Mouse (Mus musculus) liver, adult 2 months (tissue): ENCODE results near the gene Znrf2. TPM values are rescaled to one million over a fixed set of nuclear protein-coding genes. Genes with fewer than 3 reads are reported as not detected.
"Not testable (repeated sequence)": the region's sequence is repeated elsewhere in the genome, so short reads cannot be mapped to it uniquely, and the experiment has no call there.

Experiments
- DNase-seq: peaks from one replicate; pipeline ENCODE4 v3.0.0-alpha.2; 2011; ENCODE audit warnings: low read depth, low spot score; ENCODE audit errors: extremely low read depth
- H3K27ac ChIP-seq: fragments of 200-500 bp; replicated peaks from 2 replicates; pipeline ENCODE4 v1.5.1; 2012; ENCODE audit warnings: low read depth, mild to moderate bottlenecking, control low read depth, inconsistent platforms, low read length; ENCODE audit not compliant: insufficient read depth
- H3K27me3 ChIP-seq: fragments of 200-500 bp; 2 replicates; pipeline ENCODE4 v1.6.1; 2012; ENCODE audit warnings: mild to moderate bottlenecking, moderate library complexity, low read length, inconsistent platforms; ENCODE audit not compliant: control insufficient read depth, insufficient read depth
- H3K36me3 ChIP-seq: fragments of 200-500 bp; 2 replicates; pipeline ENCODE4 v1.6.1; 2012; ENCODE audit warnings: low read length, inconsistent platforms; ENCODE audit not compliant: control insufficient read depth, insufficient read depth
- H3K4me1 ChIP-seq: fragments of 200-500 bp; 2 replicates; pipeline ENCODE4 v1.6.1; 2011; ENCODE audit warnings: low read length; ENCODE audit not compliant: control insufficient read depth, insufficient read depth
- H3K4me3 ChIP-seq: fragments of 200-500 bp; 2 replicates; pipeline ENCODE4 v1.5.1; 2011; ENCODE audit warnings: low read depth, mild to moderate bottlenecking, control low read depth, low read length, moderate library complexity; ENCODE audit not compliant: insufficient read depth
- H3K79me2 ChIP-seq: fragments of 200-500 bp; 2 replicates; pipeline ENCODE4 v1.6.1; 2012; ENCODE audit warnings: inconsistent platforms, mild to moderate bottlenecking, low read length, moderate library complexity; ENCODE audit not compliant: control insufficient read depth, insufficient read depth
- H3K9ac ChIP-seq: fragments of 200-500 bp; 2 replicates; pipeline ENCODE4 v1.6.1; 2012; ENCODE audit warnings: low read depth, mild to moderate bottlenecking, control low read depth, inconsistent platforms, low read length
- CTCF ChIP-seq: fragments of 200-500 bp; IDR thresholded peaks from 2 replicates; pipeline ENCODE4 v1.5.1; 2011; ENCODE audit warnings: low read depth, low read length, control low read depth
- POLR2A ChIP-seq: fragments of 200-500 bp; IDR thresholded peaks from 2 replicates; pipeline ENCODE4 v1.6.1; 2011; ENCODE audit warnings: low read length, control low read depth; ENCODE audit not compliant: insufficient read depth; ENCODE audit errors: extremely low read depth
- WGBS: fragments of 180-500 bp; shearing (Covaris S2); methylation state at CpG from one replicate; pipeline ENCODE4 v1.1.7; 2018; 5-methylcytosine and 5-hydroxymethylcytosine counted together
- polyA plus RNA-seq: library from polyadenylated mRNA; depleted of rRNA; stranded (reverse); fragments of >200 nt; gene quantifications from 2 replicates; pipeline ENCODE4 v1.2.3, GENCODE M21; 2012
- total RNA-seq: library from RNA; depleted of rRNA; stranded (reverse); fragments of >200 nt; gene quantifications from 2 replicates; pipeline ENCODE4 v1.2.3, GENCODE M21; 2014

Gene Znrf2
- total and polyA plus RNA-seq, 2 experiments = 16.2 to 27.8 TPM

DNA sequence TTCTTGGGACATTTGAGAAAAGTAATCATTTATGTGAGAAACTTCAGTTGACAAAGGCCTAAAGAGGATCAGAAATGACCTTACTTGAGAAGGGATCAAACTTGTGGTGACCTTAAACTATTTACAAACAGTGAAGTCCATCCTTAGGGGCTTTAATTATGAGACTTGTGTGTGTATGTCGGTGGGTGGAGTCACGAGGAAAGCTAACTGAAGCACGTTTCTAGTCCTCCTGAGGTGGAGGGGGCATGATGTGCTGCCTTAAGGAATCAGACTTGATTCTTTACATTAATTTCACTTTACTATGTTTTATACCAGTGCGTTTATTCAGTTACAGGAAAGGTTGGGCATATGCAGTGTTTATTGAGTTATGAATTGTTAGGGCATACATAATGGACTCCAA is 2.6 kb downstream of the Znrf2 start:
- TF ChIP-seq CTCF (no peak), POLR2A (no peak)
- Histone ChIP-seq H3K9ac (no peak overlapping the region), H3K27ac (no peak overlapping the region), H3K27me3 (no peaks in the 10 kb centered on the region), H3K4me1 (peaks cover 12% of the 10 kb centered on the region), H3K4me3 (no peak overlapping the region), H3K79me2 (peaks cover 16% of the 10 kb centered on the region; the same call in 1 of the 2 replicates), H3K36me3 (no peaks in the 10 kb centered on the region)
- no peak for DNase-seq
- WGBS = 46% methylated on average over 4 of the region's 4 CpGs

DNA sequence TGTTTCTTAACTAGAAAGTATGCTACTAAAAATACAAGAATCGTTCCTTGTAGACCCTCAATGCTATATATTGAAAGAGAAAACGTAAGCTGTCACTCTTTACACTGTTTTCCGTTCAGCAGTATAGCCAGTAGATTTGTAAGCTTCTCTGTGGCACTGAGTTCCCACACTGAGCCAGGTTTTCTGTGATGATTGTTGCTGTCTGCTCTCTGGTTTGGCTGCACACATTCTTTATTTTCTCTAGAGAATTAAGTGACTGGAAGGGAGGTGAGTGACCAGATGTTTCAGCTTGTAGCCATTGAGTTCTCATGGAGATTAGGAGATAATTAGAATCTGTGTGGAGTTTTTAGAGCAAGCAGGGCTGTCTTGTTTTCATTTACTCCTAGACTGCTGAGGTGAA is 3.0 kb downstream of the Znrf2 start:
- 76% methylated on average over 3 of the region's 3 CpGs for WGBS
- Histone ChIP-seq H3K9ac (no peak overlapping the region), H3K4me3 (no peak overlapping the region), H3K27ac (no peak overlapping the region), H3K27me3 (no peaks in the 10 kb centered on the region), H3K36me3 (no peaks in the 10 kb centered on the region), H3K79me2 (peaks cover 19% of the 10 kb centered on the region; the same call in 1 of the 2 replicates), H3K4me1 (peaks cover 12% of the 10 kb centered on the region)
- DNase-seq = no peak
- TF ChIP-seq CTCF (no peak), POLR2A (no peak)

DNA sequence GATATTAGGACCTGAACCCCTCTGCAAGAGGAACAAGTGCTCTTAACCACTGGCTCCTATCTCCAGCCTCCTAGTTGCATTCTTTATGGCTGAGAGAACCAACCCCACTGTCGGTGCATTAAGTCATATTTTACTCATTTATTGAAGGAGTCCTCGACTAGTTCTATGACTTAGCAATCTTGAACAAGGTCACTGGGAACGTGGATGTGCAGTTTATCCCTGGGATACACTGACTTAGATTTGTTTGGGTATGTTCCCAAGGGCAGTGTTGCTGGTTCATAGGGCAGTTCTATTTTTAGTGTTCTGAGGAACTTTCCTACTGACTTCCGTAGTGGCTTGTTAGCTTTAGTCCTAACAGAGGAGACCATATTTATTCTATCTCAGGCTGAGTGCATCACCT is 5.6 kb downstream of the Znrf2 start:
- WGBS = 37% methylated on average over 4 of the region's 4 CpGs
- peaks cover 28% of the 10 kb centered on the region; the same call in 1 of the 2 replicates for H3K79me2 ChIP-seq
- H3K4me1 ChIP-seq = peaks cover 8% of the 10 kb centered on the region; the same call in 1 of the 2 replicates
- H3K9ac ChIP-seq = no peak overlapping the region
- no peak overlapping the region for H3K27ac ChIP-seq
- H3K27me3 ChIP-seq = no peaks in the 10 kb centered on the region
- H3K4me3 ChIP-seq = no peak overlapping the region
- peak; percentile 48 for DNase-seq
- TF ChIP-seq CTCF = no peak
- no peak for TF ChIP-seq POLR2A
- H3K36me3 ChIP-seq = no peaks in the 10 kb centered on the region

DNA sequence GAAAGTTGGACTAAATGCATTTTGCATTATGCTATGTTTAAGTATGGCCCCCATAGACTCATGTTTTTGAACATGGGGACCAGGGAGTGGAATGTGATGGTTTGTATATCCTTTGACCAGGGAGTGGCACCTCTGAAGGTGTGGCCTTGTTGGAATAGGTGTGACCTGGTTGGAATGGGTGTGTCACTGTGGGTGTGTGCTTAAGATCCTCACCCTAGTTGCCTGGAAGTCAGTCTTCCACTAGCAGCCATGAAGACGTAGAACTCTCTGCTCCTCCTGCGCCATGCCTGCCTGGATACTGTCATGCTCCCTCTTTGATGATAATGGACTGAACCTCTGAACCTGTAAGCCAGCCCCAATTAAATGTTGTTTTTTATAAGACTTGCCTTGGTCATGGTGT is 7.8 kb downstream of the Znrf2 start:
- DNase-seq, H3K36me3 ChIP-seq, H3K27ac ChIP-seq, H3K9ac ChIP-seq, H3K27me3 ChIP-seq, H3K4me3 ChIP-seq, H3K4me1 ChIP-seq: not testable (repeated sequence)
- H3K79me2 ChIP-seq = peaks cover 44% of the 10 kb centered on the region; the same call in 1 of the 2 replicates
- 100% methylated on average over 2 of the region's 2 CpGs for WGBS

DNA sequence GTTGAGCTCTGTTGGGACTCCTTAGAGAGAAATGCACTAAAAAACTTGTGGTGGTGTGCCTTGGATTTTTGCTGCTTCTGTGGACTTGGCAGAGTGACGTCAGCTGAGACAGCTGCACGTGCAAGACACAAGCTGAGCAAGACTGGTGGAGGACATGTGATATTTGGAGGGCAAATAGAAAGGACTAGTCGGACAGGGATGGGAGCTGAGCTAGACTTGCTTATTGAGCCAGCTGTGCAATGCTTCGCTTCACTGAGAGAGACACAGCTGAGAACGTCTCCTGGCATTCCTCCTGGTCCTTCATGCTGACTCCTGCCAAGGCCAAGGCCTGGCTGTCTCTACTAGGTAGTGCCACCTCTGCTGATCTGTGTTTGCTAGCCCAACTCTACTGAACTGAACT is 10.8 kb downstream of the Znrf2 start:
- Histone ChIP-seq H3K4me3 (no peak overlapping the region), H3K9ac (no peak overlapping the region), H3K4me1 (peaks cover 16% of the 10 kb centered on the region), H3K27me3 (no peaks in the 10 kb centered on the region), H3K27ac (no peak overlapping the region), H3K79me2 (peaks cover 46% of the 10 kb centered on the region; the same call in 1 of the 2 replicates), H3K36me3 (no peaks in the 10 kb centered on the region)
- 37% methylated on average over 5 of the region's 5 CpGs for WGBS
- TF ChIP-seq CTCF (no peak), POLR2A (no peak)
- DNase-seq = peak; percentile 35

DNA sequence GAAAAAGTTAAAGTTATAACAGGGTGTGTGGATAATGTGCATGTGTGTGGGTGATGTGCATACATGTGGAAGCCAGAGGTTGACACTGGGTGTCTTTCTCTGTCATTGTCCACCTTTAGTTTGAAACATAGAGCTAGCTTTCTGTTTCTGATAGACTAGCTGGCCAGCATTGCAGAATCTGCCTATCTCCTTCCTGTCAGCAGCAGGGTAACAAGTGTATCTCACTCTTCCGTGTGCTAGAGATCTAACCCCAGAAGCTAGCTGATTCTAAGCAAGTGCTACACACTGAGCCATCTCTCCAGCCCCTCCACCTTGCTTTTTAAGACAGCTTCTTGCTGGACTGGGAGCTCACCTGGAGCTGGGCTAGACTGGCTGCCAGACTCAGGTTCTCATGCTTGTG is 11.6 kb downstream of the Znrf2 start:
- H3K9ac ChIP-seq = no peak overlapping the region
- H3K27me3 ChIP-seq = no peaks in the 10 kb centered on the region
- H3K4me1 ChIP-seq = peaks cover 16% of the 10 kb centered on the region
- WGBS = 73% methylated on average over 1 of the region's 1 CpGs
- no peak for DNase-seq
- TF ChIP-seq POLR2A = no peak
- no peak overlapping the region for H3K4me3 ChIP-seq
- no peak overlapping the region for H3K27ac ChIP-seq
- no peaks in the 10 kb centered on the region for H3K36me3 ChIP-seq
- peaks cover 43% of the 10 kb centered on the region; the same call in 1 of the 2 replicates for H3K79me2 ChIP-seq
